Mouse (Mus musculus) megakaryocyte, embryonic 14.5 days (primary cell): ENCODE measurements at regions not wholly inside any gene's neighbourhood (a gene's known extent, or its start where the extent isn't known, plus 50 kb on each side); places are given as distances from the start of the nearest gene placed in this dataset.

Experiments
- H3K27me3 ChIP-seq: replicated peaks from 2 replicates; pipeline ENCODE3; 2012; ENCODE audit warnings: inconsistent platforms
- H3K36me3 ChIP-seq: replicated peaks from 2 replicates; pipeline ENCODE3; 2012; ENCODE audit warnings: low read length, inconsistent platforms, mixed read lengths
- H3K4me1 ChIP-seq: 2 replicates; pipeline ENCODE4 v1.6.1; 2012; ENCODE audit warnings: inconsistent platforms
- H3K4me3 ChIP-seq: replicated peaks from 2 replicates; pipeline ENCODE3; 2012; ENCODE audit warnings: moderate library complexity, mild to moderate bottlenecking, inconsistent platforms
- H3K9me3 ChIP-seq: 2 replicates; pipeline ENCODE4 v1.6.1; 2012; ENCODE audit warnings: inconsistent platforms
- FLI1 ChIP-seq: IDR thresholded peaks from 2 replicates; pipeline ENCODE4 v1.6.1; 2012; ENCODE audit warnings: low read length, inconsistent platforms, mixed read lengths
- GATA1 ChIP-seq: IDR thresholded peaks from 3 replicates; pipeline ENCODE4 v1.6.1; 2012; ENCODE audit warnings: mixed read lengths, low read length, inconsistent platforms, borderline replicate concordance

DNA sequence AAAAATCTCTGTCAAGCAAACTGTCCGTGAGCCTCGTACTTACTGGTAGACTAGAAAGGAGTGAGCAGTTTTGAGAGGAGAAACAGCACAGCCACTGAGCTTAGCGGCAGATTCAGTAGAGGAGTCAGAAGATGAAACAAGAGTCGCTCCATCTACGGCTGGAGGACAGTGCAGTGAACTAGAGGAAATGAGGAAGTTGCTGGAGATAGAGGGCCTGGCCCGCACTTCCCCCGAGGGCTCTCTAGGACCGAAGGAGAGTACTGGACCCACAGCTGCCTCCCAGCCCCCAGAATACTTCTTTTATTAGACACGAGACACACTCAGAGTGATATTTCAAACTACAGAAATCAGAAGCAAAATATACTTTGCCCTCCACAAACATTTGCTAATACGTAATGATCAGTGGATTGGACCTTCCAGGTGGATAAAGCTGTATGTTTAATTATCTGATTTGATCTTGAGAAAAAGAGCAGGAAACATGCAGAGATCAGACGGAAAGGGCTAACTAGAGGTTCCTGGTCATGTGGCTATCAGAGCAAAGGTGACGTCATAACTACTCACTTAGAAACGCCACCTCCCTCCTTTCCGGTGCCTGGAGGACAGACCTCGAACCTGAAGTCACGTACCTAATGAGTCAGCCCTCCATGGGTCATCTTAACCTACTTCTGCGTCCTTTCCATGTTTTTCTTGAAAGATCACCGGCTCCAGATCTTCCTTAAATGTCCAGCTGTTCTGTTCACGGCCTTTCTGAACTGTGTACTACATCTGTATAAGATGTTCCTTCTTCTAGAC is 277.9 kb downstream of the Basp1 start:
- H3K27me3 ChIP-seq: no peaks in the 10 kb centered on the region
- no peak for TF ChIP-seq FLI1
- TF ChIP-seq GATA1: no peak
- H3K9me3 ChIP-seq: no peaks in the 10 kb centered on the region
- no peak overlapping the region for H3K4me3 ChIP-seq
- H3K4me1 ChIP-seq: no peaks in the 10 kb centered on the region
- H3K36me3 ChIP-seq: no peaks in the 10 kb centered on the region

DNA sequence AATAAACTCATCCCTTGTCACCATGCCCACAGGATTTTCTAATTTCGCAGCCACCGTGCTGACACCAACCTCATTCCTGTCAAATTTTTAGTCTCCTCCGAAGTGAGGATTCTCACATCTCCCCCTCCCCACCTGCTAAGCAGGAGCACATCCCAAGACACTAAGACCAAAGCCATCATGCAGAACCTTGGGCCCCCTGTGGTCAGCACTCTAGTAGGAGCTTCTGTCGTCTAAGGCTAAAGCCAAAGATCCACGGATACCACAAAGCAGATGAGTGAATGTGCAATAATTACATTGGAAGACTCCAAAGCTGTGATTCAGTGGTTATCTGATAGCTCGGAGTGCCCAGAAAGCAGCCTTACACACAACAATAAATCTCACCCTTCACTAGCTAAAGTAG is 283.5 kb downstream of the Basp1 start:
- Histone ChIP-seq H3K36me3 (no peaks in the 10 kb centered on the region), H3K27me3 (no peaks in the 10 kb centered on the region), H3K4me1 (no peaks in the 10 kb centered on the region), H3K4me3 (no peak overlapping the region), H3K9me3 (0 out of 2 replicates have a peak, but pooled peaks cover 3% of the 10 kb centered on the region)
- TF ChIP-seq FLI1: no peak
- no peak for TF ChIP-seq GATA1

DNA sequence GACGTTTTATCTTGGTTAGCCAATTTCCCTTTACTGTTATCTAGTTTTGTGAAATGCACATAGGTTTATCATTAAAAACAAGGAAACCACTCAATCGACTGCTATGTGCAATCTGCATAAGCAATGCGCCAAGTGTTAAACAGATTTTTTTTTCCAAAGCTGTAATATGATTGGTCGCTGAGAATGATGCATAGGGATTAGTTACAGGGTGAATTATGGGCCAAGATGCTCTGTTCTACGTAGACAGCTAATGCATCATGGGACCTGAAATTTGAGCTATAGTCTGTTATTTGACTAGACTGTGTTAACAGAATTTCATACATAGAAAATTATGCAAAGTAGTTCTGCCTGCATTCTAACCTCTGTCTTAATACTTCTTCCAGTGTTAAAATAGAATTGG is 284.0 kb downstream of the Basp1 start:
- Histone ChIP-seq H3K27me3 (no peaks in the 10 kb centered on the region), H3K4me3 (no peak overlapping the region), H3K36me3 (no peaks in the 10 kb centered on the region), H3K9me3 (0 out of 2 replicates have a peak, but pooled peaks cover 3% of the 10 kb centered on the region), H3K4me1 (no peaks in the 10 kb centered on the region)
- TF ChIP-seq GATA1 (no peak), FLI1 (no peak)

DNA sequence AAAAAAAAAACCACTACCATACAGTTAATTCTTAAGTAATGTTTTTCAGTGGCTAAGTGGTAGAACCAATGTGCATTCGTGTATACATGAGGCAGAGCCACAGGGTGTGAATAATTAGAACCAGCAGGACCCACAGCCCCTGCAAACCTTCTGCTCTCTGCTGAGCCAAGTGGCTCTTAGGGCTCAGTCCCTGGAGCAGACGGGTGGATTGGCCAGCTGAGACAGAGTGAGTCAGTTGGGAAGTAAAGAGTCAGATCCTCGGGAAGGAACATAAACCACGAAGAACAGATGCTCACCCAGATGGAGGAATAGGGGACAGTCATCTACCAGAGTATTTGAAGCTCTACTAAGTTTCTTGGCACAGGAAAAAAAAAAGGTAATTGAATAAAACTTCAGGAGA is 293.1 kb downstream of the Basp1 start:
- H3K27me3 ChIP-seq: no peaks in the 10 kb centered on the region
- no peak overlapping the region for H3K4me3 ChIP-seq
- no peaks in the 10 kb centered on the region for H3K9me3 ChIP-seq
- H3K4me1 ChIP-seq: no peaks in the 10 kb centered on the region
- TF ChIP-seq FLI1 (no peak), GATA1 (no peak)
- no peaks in the 10 kb centered on the region for H3K36me3 ChIP-seq

DNA sequence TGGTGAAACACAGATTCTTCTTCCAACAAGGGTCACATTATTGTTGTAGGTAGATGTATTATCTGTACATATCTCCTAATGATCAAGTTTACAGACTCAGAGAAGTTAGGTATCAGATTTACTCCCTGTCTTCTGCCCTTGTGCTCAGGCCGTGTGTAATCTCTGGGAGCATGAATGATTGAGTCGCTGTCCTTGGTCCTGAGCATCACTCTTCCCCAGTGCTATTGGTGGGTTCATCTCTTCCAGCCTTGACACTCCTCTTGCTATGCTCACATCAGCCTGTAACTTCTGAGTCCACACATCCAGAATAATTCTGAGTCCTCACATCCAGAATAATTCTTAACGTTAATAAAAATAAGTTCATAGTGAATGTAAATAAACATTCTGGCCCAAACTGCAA is 295.6 kb downstream of the Basp1 start:
- H3K36me3 ChIP-seq: no peaks in the 10 kb centered on the region
- no peaks in the 10 kb centered on the region for H3K27me3 ChIP-seq
- no peak overlapping the region for H3K4me3 ChIP-seq
- TF ChIP-seq FLI1 (no peak), GATA1 (no peak)
- no peaks in the 10 kb centered on the region for H3K9me3 ChIP-seq
- no peaks in the 10 kb centered on the region for H3K4me1 ChIP-seq

DNA sequence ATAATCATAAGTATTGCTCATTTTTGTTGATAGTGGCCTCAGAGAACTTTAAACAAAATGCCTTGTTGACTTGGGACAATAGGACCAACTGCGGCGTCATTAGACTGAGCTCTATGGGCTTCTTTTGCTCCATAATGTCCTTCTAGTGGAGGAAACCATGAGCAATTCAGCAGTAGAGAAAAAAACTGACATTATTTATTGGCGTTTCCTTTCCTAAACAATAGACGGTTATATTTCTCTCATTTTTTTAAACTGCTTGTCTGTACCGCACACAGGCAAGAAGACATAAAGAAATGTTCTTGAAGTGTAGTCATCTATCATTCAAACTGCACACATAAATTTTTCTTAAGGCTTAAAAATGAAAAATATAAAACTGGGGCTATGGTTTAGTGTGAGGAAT is 310.8 kb downstream of the Basp1 start:
- H3K4me3 ChIP-seq: no peak overlapping the region
- H3K4me1 ChIP-seq: no peaks in the 10 kb centered on the region
- no peaks in the 10 kb centered on the region for H3K36me3 ChIP-seq
- no peaks in the 10 kb centered on the region for H3K9me3 ChIP-seq
- TF ChIP-seq FLI1 (no peak), GATA1 (no peak)
- H3K27me3 ChIP-seq: no peaks in the 10 kb centered on the region

DNA sequence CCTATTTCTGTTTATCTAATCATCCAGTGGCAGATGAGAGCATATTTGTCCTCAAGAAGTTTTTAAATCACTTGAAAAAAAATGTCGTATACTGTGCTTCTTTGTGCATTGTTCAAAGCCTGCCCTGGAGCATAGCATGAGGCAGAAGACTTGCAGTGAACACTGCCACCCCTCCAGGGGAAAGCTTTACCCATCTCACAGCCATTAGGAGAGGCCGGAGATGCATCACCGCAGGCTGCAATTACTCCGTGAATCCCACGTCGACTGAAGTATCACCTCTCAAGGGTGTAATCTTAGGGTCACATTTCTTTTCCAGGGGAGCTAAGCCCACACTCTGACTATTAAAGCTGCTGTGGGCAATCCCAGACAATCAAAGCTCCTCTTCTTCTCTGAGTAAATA is 319.8 kb downstream of the Basp1 start:
- Histone ChIP-seq H3K4me3 (no peak overlapping the region), H3K36me3 (no peaks in the 10 kb centered on the region), H3K9me3 (no peaks in the 10 kb centered on the region), H3K27me3 (no peaks in the 10 kb centered on the region), H3K4me1 (no peaks in the 10 kb centered on the region)
- no peak for TF ChIP-seq GATA1
- TF ChIP-seq FLI1: no peak

DNA sequence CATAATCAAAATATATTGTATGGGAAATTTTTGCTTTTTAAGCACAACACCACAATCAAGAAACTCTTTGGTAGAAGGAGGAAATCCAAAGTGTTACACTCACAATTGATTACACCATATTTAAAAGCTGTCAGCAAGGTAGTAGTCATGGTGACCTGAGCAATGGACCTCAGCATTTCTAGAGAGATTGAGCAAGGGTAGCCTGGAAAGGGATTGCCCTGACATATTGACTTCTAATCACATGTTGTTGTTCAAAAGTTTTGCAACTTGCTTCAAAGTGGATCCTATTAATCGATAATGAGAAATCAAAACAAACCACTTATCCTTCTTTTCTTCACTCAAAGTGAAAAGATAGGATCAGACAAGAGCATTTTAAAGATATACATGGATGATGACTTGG is 343.9 kb downstream of the Basp1 start:
- H3K4me1 ChIP-seq: no peaks in the 10 kb centered on the region
- H3K27me3 ChIP-seq: no peaks in the 10 kb centered on the region
- H3K4me3 ChIP-seq: no peak overlapping the region
- H3K36me3 ChIP-seq: no peaks in the 10 kb centered on the region
- no peaks in the 10 kb centered on the region for H3K9me3 ChIP-seq
- no peak for TF ChIP-seq GATA1
- no peak for TF ChIP-seq FLI1

DNA sequence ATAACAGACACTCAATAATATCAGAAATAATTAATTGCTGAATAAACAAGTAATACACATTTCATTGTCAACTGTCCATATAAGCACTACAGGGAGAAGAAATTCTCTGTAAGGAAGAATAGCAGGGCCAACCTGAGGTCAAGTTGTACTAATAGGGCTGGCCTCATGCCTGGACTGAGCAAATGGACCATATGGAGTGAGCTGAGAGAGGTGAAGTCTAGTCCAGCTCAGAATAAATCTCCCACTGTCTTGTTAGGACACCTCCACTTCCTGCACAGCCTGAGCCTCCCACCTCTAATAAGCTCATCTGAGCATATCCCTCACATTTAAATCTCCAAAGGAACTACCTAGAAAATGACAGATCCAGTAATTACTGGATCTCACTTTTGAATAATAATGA is 354.2 kb downstream of the Basp1 start:
- H3K36me3 ChIP-seq: no peaks in the 10 kb centered on the region
- no peak overlapping the region for H3K4me3 ChIP-seq
- H3K4me1 ChIP-seq: no peaks in the 10 kb centered on the region
- no peak for TF ChIP-seq FLI1
- TF ChIP-seq GATA1: no peak
- H3K27me3 ChIP-seq: no peaks in the 10 kb centered on the region
- no peaks in the 10 kb centered on the region for H3K9me3 ChIP-seq

DNA sequence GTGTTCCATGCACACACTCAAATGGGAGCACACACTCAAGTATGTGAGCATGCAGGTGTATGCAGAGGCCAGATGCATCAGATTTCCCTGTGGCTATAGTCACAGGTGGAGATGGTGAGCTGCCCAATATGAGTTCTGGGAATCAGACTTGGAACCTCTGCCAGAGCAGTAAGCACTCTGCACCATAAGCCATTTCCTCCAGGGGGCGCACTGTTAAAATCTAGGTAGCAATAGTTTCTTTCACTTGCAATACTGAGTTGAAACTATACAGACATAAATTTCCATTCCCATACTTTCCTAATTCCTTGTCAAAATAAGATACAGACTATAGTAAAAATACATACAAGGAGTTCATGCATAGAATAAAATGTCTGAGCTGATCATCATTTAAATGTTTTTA is 365.7 kb downstream of the Basp1 start:
- Histone ChIP-seq H3K36me3 (no peaks in the 10 kb centered on the region), H3K4me1 (no peaks in the 10 kb centered on the region), H3K27me3 (no peaks in the 10 kb centered on the region), H3K4me3 (no peak overlapping the region), H3K9me3 (peaks cover 4% of the 10 kb centered on the region; the same call in 1 of the 2 replicates)
- TF ChIP-seq GATA1: no peak
- TF ChIP-seq FLI1: no peak
